Mouse (Mus musculus): ENCODE measurements at regions not wholly inside any gene's neighbourhood (a gene's known extent, or its start where the extent isn't known, plus 50 kb on each side); places are given as distances from the start of the nearest gene placed in this dataset.

DNA sequence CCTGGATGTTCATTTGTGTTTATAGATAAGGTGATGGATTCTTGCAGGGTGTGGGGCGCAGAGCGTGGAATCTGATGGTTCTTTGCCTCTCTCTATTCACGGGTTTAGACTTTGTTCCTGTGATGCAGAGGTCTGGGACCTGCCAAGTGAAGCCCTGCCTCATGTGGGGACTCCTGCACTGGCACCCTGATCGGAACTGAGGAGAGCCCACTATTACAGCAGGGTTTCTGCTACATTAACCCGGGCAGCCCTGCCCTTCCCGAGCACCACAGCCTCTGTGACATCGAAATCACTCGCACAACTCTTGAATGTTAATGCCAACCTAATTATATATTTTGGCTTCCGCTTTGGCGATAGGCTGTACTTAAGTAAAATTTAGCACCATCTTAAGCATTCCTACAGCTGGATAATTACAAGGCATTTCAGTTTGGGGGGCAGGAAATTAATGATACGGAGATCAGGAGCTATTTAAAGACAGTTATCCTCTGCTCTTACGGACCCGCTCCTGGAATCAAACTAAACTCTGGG is 294.7 kb downstream of the Irs2 start:
- Histone ChIP-seq H3K4me2 (ENCODE audit: low read depth, low read length) (no peak overlapping the region), H3K4me3 (ENCODE audit: low read length) (no peak overlapping the region), H3K27ac (no peak overlapping the region), H3K4me1 (ENCODE audit: insufficient read depth, low read length) (no peaks in the 10 kb centered on the region), H3K9ac (replicated peaks; ENCODE audit: low read length) (no peak overlapping the region), H3K27me3 (ENCODE audit: insufficient read depth, low read length) (no peaks in the 10 kb centered on the region), H3K36me3 (ENCODE audit: insufficient read depth, low read length) (no peaks in the 10 kb centered on the region), H3K9me3 (ENCODE audit: low read length) (no peaks in the 10 kb centered on the region)
- ATAC-seq (no peak), DNase-seq (ENCODE audit: low spot score) (no peak)
- TF ChIP-seq CTCF (IDR thresholded peaks at IDR 0.05; ENCODE audit: low read depth) = no peak
- 73% methylated on average over 13 of the region's 13 CpGs for WGBS

DNA sequence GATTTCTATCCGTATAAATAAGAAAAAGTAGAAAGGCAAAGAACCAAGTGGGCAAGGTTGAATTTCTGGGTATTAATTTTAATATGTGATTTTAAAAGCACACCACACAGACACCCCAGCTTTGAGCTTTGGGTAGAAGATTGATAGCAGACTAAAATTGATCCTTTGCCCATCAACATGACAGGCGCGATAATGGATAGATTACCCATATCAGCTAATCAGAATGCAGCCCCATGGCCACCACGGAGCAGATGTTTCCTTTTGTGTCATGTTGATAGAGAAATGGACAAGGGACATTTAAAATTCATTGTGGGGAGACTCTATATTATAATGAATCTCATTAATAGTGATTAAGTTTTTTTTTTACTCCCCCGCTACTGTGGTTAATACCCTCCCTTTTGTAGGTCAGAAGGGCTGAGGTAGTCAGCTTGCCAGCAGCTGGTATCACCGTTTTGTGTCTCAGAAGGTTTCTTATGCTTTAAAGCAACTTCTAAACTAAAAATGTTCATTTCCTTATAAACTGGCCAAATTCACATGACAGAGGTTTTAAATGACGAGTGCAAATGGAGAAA is 296.1 kb downstream of the Irs2 start:
- Histone ChIP-seq H3K27me3 (ENCODE audit: insufficient read depth, low read length) (no peaks in the 10 kb centered on the region), H3K4me1 (ENCODE audit: insufficient read depth, low read length) (no peaks in the 10 kb centered on the region), H3K9me3 (ENCODE audit: low read length) (no peaks in the 10 kb centered on the region), H3K4me2 (ENCODE audit: low read depth, low read length) (no peak overlapping the region), H3K4me3 (ENCODE audit: low read length) (no peak overlapping the region), H3K36me3 (ENCODE audit: insufficient read depth, low read length) (no peaks in the 10 kb centered on the region), H3K27ac (no peak overlapping the region), H3K9ac (replicated peaks; ENCODE audit: low read length) (no peak overlapping the region)
- ATAC-seq = no peak
- 52% methylated on average over 7 of the region's 7 CpGs for WGBS
- no peak for DNase-seq (ENCODE audit: low spot score)
- TF ChIP-seq CTCF (IDR thresholded peaks at IDR 0.05; ENCODE audit: low read depth) = no peak

GRCm38 (mm10) chr8:10711474-10711873 is 296.8 kb downstream of the Irs2 start:
- H3K9me3 ChIP-seq (ENCODE audit: low read length) = no peaks in the 10 kb centered on the region
- DNase-seq (ENCODE audit: low spot score) = no peak
- H3K4me1 ChIP-seq (ENCODE audit: insufficient read depth, low read length) = no peaks in the 10 kb centered on the region
- ATAC-seq = no peak
- H3K9ac ChIP-seq (replicated peaks; ENCODE audit: low read length) = no peak overlapping the region
- H3K4me2 ChIP-seq (ENCODE audit: low read depth, low read length) = no peak overlapping the region
- H3K4me3 ChIP-seq (ENCODE audit: low read length) = no peak overlapping the region
- no peaks in the 10 kb centered on the region for H3K36me3 ChIP-seq (ENCODE audit: insufficient read depth, low read length)
- H3K27ac ChIP-seq = no peak overlapping the region
- WGBS = 64% methylated on average over 7 of the region's 7 CpGs
- no peaks in the 10 kb centered on the region for H3K27me3 ChIP-seq (ENCODE audit: insufficient read depth, low read length)
- TF ChIP-seq CTCF (IDR thresholded peaks at IDR 0.05; ENCODE audit: low read depth) = no peak

DNA sequence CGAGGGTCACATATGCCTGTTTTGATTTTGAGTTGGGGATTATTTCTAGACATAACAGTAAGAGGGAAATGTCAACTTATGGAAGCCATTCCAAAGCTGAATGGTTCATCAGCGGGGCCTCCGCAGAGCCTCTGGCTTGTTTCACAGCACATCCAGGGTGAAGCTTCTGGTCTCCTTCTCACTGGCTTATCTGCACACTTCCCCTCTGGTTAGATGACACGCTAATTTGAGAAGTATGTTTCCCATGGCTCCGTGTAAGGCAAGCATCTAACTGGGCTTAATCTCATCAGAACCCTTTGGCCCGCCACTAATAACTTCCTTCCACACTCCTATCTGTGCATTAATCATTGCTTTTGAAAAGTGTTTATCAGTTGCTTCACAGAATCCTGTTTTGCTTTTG is 299.7 kb downstream of the Irs2 start:
- no peak for ATAC-seq
- DNase-seq (ENCODE audit: low spot score) = no peak
- Histone ChIP-seq H3K27me3 (ENCODE audit: insufficient read depth, low read length) (no peaks in the 10 kb centered on the region), H3K36me3 (ENCODE audit: insufficient read depth, low read length) (no peaks in the 10 kb centered on the region), H3K9me3 (ENCODE audit: low read length) (no peaks in the 10 kb centered on the region), H3K9ac (replicated peaks; ENCODE audit: low read length) (no peak overlapping the region), H3K27ac (no peak overlapping the region), H3K4me3 (ENCODE audit: low read length) (no peak overlapping the region), H3K4me2 (ENCODE audit: low read depth, low read length) (no peak overlapping the region), H3K4me1 (ENCODE audit: insufficient read depth, low read length) (no peaks in the 10 kb centered on the region)
- TF ChIP-seq CTCF (IDR thresholded peaks at IDR 0.05; ENCODE audit: low read depth) = no peak
- 84% methylated on average over 6 of the region's 6 CpGs for WGBS

DNA sequence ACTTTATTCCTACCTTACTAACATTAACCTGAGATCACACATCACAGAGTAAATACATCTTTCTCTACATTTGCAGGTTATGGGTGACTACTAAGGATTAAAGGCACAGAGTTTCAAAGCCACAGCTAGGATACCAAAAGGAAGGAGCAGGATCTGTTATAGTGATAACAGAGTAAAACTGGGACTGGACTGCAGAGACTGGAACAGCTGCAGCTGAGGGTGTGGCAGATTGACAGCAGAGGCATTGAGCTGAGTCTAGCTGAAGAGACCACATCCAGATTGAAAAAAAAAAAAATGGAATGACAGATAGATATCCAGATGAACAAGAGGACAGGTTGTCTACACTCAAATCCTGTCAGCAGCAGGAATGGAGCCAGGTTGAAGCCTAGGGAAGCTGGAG is 301.1 kb downstream of the Irs2 start:
- Histone ChIP-seq H3K36me3 (ENCODE audit: insufficient read depth, low read length) (no peaks in the 10 kb centered on the region), H3K4me1 (ENCODE audit: insufficient read depth, low read length) (no peaks in the 10 kb centered on the region), H3K27ac (no peak overlapping the region), H3K4me3 (ENCODE audit: low read length) (no peak overlapping the region), H3K9me3 (ENCODE audit: low read length) (no peaks in the 10 kb centered on the region), H3K27me3 (ENCODE audit: insufficient read depth, low read length) (no peaks in the 10 kb centered on the region), H3K4me2 (ENCODE audit: low read depth, low read length) (no peak overlapping the region), H3K9ac (replicated peaks; ENCODE audit: low read length) (no peak overlapping the region)
- no peak for DNase-seq (ENCODE audit: low spot score)
- no peak for TF ChIP-seq CTCF (IDR thresholded peaks at IDR 0.05; ENCODE audit: low read depth)
- no peak for ATAC-seq

GRCm38 (mm10) chr8:10705909-10706308 is 302.3 kb downstream of the Irs2 start:
- H3K4me1 ChIP-seq (ENCODE audit: insufficient read depth, low read length) = no peaks in the 10 kb centered on the region
- DNase-seq (ENCODE audit: low spot score) = no peak
- H3K27ac ChIP-seq = no peak overlapping the region
- no peaks in the 10 kb centered on the region for H3K27me3 ChIP-seq (ENCODE audit: insufficient read depth, low read length)
- no peaks in the 10 kb centered on the region for H3K36me3 ChIP-seq (ENCODE audit: insufficient read depth, low read length)
- H3K4me2 ChIP-seq (ENCODE audit: low read depth, low read length) = no peak overlapping the region
- ATAC-seq = no peak
- H3K9me3 ChIP-seq (ENCODE audit: low read length) = no peaks in the 10 kb centered on the region
- 71% methylated on average over 7 of the region's 7 CpGs for WGBS
- TF ChIP-seq CTCF (IDR thresholded peaks at IDR 0.05; ENCODE audit: low read depth) = no peak
- no peak overlapping the region for H3K9ac ChIP-seq (replicated peaks; ENCODE audit: low read length)
- no peak overlapping the region for H3K4me3 ChIP-seq (ENCODE audit: low read length)

DNA sequence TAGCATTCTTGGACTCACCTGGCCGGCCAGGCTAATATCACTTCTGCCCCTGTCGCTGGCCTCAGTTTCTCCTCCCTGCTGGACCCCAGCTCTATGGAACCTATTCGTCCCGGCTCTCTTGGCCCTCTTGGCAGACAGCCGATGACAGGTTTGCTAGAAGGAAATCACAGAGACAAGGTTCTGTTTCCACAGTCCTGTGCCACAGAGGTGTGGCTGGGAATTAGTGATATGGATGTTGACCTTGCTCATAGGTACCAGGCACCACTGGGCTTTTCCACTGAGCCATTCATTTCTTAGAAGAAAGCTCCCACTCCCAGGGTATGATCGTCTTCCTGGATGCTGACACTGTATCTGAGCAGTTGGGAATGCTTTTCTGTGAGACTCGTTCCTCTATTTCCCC is 305.5 kb downstream of the Irs2 start:
- no peak overlapping the region for H3K27ac ChIP-seq
- no peak for TF ChIP-seq CTCF (IDR thresholded peaks at IDR 0.05; ENCODE audit: low read depth)
- H3K4me1 ChIP-seq (ENCODE audit: insufficient read depth, low read length) = no peaks in the 10 kb centered on the region
- ATAC-seq (no peak), DNase-seq (ENCODE audit: low spot score) (no peak)
- no peak overlapping the region for H3K4me2 ChIP-seq (ENCODE audit: low read depth, low read length)
- H3K27me3 ChIP-seq (ENCODE audit: insufficient read depth, low read length) = no peaks in the 10 kb centered on the region
- no peak overlapping the region for H3K4me3 ChIP-seq (ENCODE audit: low read length)
- H3K36me3 ChIP-seq (ENCODE audit: insufficient read depth, low read length) = no peaks in the 10 kb centered on the region
- H3K9ac ChIP-seq (replicated peaks; ENCODE audit: low read length) = no peak overlapping the region
- H3K9me3 ChIP-seq (ENCODE audit: low read length) = no peaks in the 10 kb centered on the region
- WGBS = 91% methylated on average over 7 of the region's 7 CpGs
